Mouse (Mus musculus) heart, adult 18-20 months (tissue): ENCODE data around the gene Prss33. TPM values are rescaled to one million over a fixed set of nuclear protein-coding genes. Genes with fewer than 3 reads are reported as not detected.

ENCODE experiments used
- DNase-seq, 2 experiments: peaks; one replicate each; pipeline ENCODE4 v3.0.0; 2021 to 2022; ENCODE audit warnings: mixed read lengths in 1 of 2
- microRNA-seq, 2 experiments: library from miRNA; unstranded; fragments of <30 nt; microRNA quantifications; one replicate each; pipeline ENCODE4 v1.2.0; 2022
- total RNA-seq, 2 experiments: library from RNA; stranded (reverse); gene quantifications; 2 replicates each; pipeline ENCODE4 v1.2.3; 2021

The Prss33 gene
- total RNA-seq, 2 experiments from 2014 or later = not detected

DNA sequence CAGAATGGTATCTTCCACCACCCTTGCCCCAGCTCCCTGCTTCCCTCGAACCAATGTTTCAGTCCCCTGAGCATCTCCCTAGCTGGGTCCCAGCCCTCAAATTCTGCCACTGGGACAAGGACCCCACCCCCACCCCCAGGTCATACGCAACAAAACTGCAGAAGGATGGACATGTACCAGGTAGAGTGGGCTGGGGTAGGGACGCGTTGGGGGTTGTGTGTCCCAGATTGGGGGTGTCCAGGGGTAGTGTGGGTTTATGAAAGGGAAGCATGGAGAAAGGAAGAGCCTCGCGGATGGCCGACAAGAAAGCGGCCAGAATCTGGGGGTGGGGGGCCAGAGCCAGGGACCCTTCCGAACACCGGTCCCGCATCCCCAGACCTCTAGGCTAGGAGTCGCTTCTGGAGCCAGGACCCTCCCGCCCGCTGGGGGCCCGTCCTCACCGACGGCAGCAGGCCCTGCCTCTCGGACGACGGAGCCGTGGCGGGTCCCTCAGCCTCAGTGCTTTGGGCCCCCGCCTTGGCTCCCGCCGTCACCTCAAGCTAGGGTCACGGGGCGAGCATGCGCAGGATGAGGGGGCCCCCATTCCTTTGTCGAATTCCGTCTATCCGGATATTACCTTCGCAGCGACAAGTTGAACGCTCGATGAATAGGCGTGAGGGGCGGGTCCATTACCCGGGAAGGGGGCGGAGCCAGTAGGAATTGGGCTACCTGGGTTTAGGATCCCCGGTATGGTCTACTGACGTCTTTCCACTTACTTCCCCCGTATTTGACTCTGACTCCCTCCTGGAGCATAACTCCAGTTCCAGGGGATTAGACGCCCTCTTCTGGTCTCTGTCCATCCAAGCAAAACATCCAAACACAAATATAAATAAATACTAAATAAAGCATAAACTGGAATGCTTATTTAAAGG lies 50.0 kb downstream of the Prss33 start, which contains the start of gene Flywch2:
Gene Flywch2 (minus strand): TSS at position 521 of the 911 bp plus-strand sequence.
- peak; percentile 67 to 76 for DNase-seq

DNA sequence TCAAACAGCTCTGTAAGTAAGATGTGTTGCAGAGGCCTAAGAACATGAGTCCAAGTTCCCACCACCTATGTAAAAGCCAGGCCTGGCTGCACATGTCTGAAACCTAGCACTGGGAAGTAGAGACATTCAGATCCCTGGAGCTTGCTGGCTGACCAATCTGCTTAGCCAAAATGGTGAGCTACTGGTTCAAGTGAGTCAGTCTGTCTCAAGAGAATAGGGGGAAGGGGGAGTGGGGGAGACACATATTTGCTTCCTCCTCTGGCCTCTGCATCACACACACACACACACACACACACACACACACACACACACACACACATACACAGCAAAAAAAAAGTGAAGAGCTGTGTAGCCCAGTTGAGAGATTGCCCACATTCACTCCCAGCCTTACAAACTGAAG lies 52.5 kb downstream of the Prss33 start:
- DNase-seq = no peak

Small RNA genes lying within 50 kb of the gene (microRNA-seq; reads per million reads assigned to microRNA genes)
- 1.6 to 1.9 reads per million in 2 experiments for gene Mir5125

Other genes starting within 250 kb of the Prss33 start
- 1 to 10 TPM; 2.2 to 3.1 TPM for gene Zfp13, start 236.6 kb downstream of the Prss33 start, total RNA-seq
- not detected for gene Zscan10, start 235.2 kb downstream of the Prss33 start, total RNA-seq
- gene Mmp25, start 190.8 kb downstream of the Prss33 start, total RNA-seq = under 1 TPM in 1 of 2 experiments, not detected in 1; 0.13 TPM
- not detected for gene Bicdl2, start 175.6 kb downstream of the Prss33 start, total RNA-seq
- 100 to 1,000 TPM; 191 to 199 TPM for gene Hcfc1r1, start 162.5 kb downstream of the Prss33 start, total RNA-seq
- 10 to 100 TPM; 11.0 to 11.2 TPM for gene Thoc6, start 162.2 kb downstream of the Prss33 start, total RNA-seq
- gene Tnfrsf12a, start 158.6 kb downstream of the Prss33 start, total RNA-seq = 10 to 100 TPM; 63.7 to 89.9 TPM
- not detected for gene Cldn6, start 156.8 kb downstream of the Prss33 start, total RNA-seq
- not detected for gene Cldn9, start 152.0 kb downstream of the Prss33 start, total RNA-seq
- gene 1520401A03Rik, start 113.3 kb downstream of the Prss33 start, total RNA-seq = not detected
- 1 to 10 TPM; 1.1 to 1.4 TPM for gene Pkmyt1, start 109.7 kb downstream of the Prss33 start, total RNA-seq
- 10 to 100 TPM; 22.9 to 29.2 TPM for gene Paqr4, start 95.2 kb downstream of the Prss33 start, total RNA-seq
- gene Kremen2, start 90.2 kb downstream of the Prss33 start, total RNA-seq = under 1 TPM; 0.15 to 0.18 TPM
- gene Flywch1, start 64.5 kb downstream of the Prss33 start, total RNA-seq = 10 to 100 TPM; 38.1 to 40.7 TPM
- under 1 TPM in 1 of 2 experiments, not detected in 1; 0.55 TPM for gene Flywch2, start 50.0 kb downstream of the Prss33 start, total RNA-seq
- gene Srrm2, start 45.5 kb downstream of the Prss33 start, total RNA-seq = 100 to 1,000 TPM; 125 to 153 TPM
- gene Elob, start 6.9 kb downstream of the Prss33 start, total RNA-seq = 100 to 1,000 TPM; 357 to 360 TPM
- not detected for gene Prss32, start 7.8 kb upstream of the Prss33 start, total RNA-seq
- not detected for gene Prss41, start 8.1 kb upstream of the Prss33 start, total RNA-seq
- gene Prss21, start 32.0 kb upstream of the Prss33 start, total RNA-seq = not detected
- gene Dcpp1, start 44.8 kb upstream of the Prss33 start, total RNA-seq = not detected
- gene Dcpp2, start 44.8 kb upstream of the Prss33 start, total RNA-seq = not detected
- gene Dcpp3, start 81.4 kb upstream of the Prss33 start, total RNA-seq = not detected
- gene Sbp, start 105.6 kb upstream of the Prss33 start, total RNA-seq = not detected
- not detected for gene Sbpl, start 119.2 kb upstream of the Prss33 start, total RNA-seq
- gene Prss30, start 144.5 kb upstream of the Prss33 start, total RNA-seq = not detected
- gene Prss22, start 162.0 kb upstream of the Prss33 start, total RNA-seq = not detected
- gene Prss27, start 202.1 kb upstream of the Prss33 start, total RNA-seq = not detected
- 1 to 10 TPM; 7.5 to 7.8 TPM for gene Kctd5, start 237.4 kb upstream of the Prss33 start, total RNA-seq